Mouse (Mus musculus) embryonic facial prominence, embryonic 13.5 days (tissue): ENCODE data around the gene Lrmp. TPM values are rescaled to one million over a fixed set of nuclear protein-coding genes. Genes with fewer than 3 reads are reported as not detected.

ENCODE experiments used
- ATAC-seq: fragments of 200-750 bp; cut with Nextera tagmentation; 2 replicates; pipeline ENCODE4 v1.8.0; 2017; ENCODE audit warnings: low read depth; ENCODE audit not compliant: insufficient number of reproducible peaks, insufficient read depth, low FRiP score, low TSS enrichment
- H3K27ac ChIP-seq: fragments of 300-500 bp; sonication (generic); 2 replicates; pipeline ENCODE4 v1.5.1; 2015; ENCODE audit warnings: moderate library complexity, mild to moderate bottlenecking, inconsistent platforms
- H3K27me3 ChIP-seq: fragments of 300-500 bp; sonication (generic); 2 replicates; pipeline ENCODE4 v1.6.1; 2015; ENCODE audit warnings: mild to moderate bottlenecking, inconsistent platforms
- H3K36me3 ChIP-seq: fragments of 300-500 bp; sonication (generic); 2 replicates; pipeline ENCODE4 v1.6.1; 2015; ENCODE audit warnings: mild to moderate bottlenecking, inconsistent platforms
- H3K4me1 ChIP-seq: fragments of 300-500 bp; sonication (generic); 2 replicates; pipeline ENCODE4 v1.6.1; 2015; ENCODE audit warnings: inconsistent platforms
- H3K4me2 ChIP-seq: fragments of 300-500 bp; sonication (generic); 2 replicates; pipeline ENCODE4 v1.6.1; 2015; ENCODE audit warnings: moderate library complexity, mild to moderate bottlenecking, inconsistent platforms
- H3K4me3 ChIP-seq: fragments of 300-500 bp; sonication (generic); 2 replicates; pipeline ENCODE4 v1.5.1; 2015; ENCODE audit warnings: mild to moderate bottlenecking, inconsistent platforms
- H3K9ac ChIP-seq: fragments of 300-500 bp; sonication (generic); 2 replicates; pipeline ENCODE4 v1.6.1; 2015; ENCODE audit warnings: mild to moderate bottlenecking, inconsistent platforms
- H3K9me3 ChIP-seq: fragments of 300-500 bp; sonication (generic); 2 replicates; pipeline ENCODE4 v1.6.1; 2016; ENCODE audit warnings: inconsistent platforms
- WGBS: fragments of 180-500 bp; shearing (Covaris S2); methylation state at CpG from one replicate; pipeline ENCODE4 v1.1.7; 2015; ENCODE audit warnings: mixed read lengths; 5-methylcytosine and 5-hydroxymethylcytosine counted together
- polyA plus RNA-seq: library from polyadenylated mRNA; unstranded; fragments of >200 nt; fragmentation: Nextera tagmentation; extraction: Ambion mirVana; gene quantifications from 2 replicates; pipeline ENCODE4 v1.2.1, GENCODE M21; 2015

Lrmp gene
- polyA plus RNA-seq = 1.9 and 2.7 TPM in 2 replicates

GRCm38 (mm10) chr6:145115476-145116097, at the start of gene Lrmp:
Gene Lrmp (plus strand): TSS chr6:145115653.
- Histone ChIP-seq H3K4me2 (no peak within 1 kb of the TSS), H3K27ac (no peak within 1 kb of the TSS), H3K36me3 (no peaks in the 10 kb centered on the region), H3K27me3 (no peaks in the 10 kb centered on the region), H3K9me3 (no peaks in the 10 kb centered on the region), H3K4me3 (no peak within 1 kb of the TSS), H3K4me1 (peaks cover 11% of the 10 kb centered on the region), H3K9ac (no peak within 1 kb of the TSS)
- no peak for ATAC-seq
- WGBS = 75% methylated on average over 6 of the region's 6 CpGs

DNA sequence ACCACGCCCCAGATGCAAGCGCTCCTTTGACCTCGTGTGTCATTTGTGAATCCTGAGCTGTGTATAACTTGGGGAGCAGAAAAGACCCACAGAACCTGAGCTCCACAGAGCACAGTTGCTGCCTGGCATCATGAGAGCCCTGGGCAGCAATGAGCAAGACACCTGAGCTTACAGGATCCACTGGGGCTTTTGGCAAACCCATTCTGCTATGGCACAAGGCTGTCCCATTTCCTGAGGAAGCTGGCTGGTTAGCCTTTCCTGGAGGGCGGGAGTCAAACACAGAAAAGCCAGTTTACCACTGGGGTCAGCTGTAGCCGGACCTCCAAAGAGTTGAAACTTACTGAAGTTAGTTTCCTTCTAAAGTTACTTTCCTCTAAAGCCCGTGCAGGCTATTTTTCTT, 49.0 kb upstream of the Lrmp start:
- no peaks in the 10 kb centered on the region for H3K9me3 ChIP-seq
- no peak for ATAC-seq
- H3K4me1 ChIP-seq = no peaks in the 10 kb centered on the region
- 66% methylated on average over 6 of the region's 6 CpGs for WGBS
- no peaks in the 10 kb centered on the region for H3K36me3 ChIP-seq
- no peak overlapping the region for H3K9ac ChIP-seq
- H3K4me2 ChIP-seq = no peak overlapping the region
- H3K27me3 ChIP-seq = no peaks in the 10 kb centered on the region
- H3K27ac ChIP-seq = no peak overlapping the region
- H3K4me3 ChIP-seq = no peak overlapping the region

DNA sequence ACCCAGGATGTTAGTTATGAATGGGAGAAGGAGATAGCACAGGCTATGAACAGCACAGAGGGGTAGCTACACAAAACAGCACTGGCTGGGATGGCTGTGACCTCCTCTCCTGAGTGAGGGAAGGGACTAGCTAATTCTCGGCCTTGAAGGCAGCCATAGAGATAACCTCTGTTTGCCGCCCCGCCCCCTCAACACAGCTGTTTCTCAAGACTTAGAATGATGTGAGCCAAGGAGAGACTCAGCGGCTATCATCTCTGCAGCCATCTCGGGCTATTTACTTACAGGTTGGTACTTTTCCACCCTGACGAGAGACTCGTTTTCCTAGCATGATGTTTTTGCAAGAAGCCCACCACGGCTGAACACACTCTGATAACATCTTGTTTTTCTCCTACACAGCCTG, 47.8 kb upstream of the Lrmp start:
- H3K9ac ChIP-seq = no peak overlapping the region
- no peaks in the 10 kb centered on the region for H3K4me1 ChIP-seq
- no peak overlapping the region for H3K27ac ChIP-seq
- H3K4me2 ChIP-seq = no peak overlapping the region
- no peak overlapping the region for H3K4me3 ChIP-seq
- no peaks in the 10 kb centered on the region for H3K27me3 ChIP-seq
- no peaks in the 10 kb centered on the region for H3K9me3 ChIP-seq
- 75% methylated on average over 8 of the region's 8 CpGs for WGBS
- no peaks in the 10 kb centered on the region for H3K36me3 ChIP-seq
- no peak for ATAC-seq

- no peak overlapping the region for H3K4me2 ChIP-seq
- H3K4me3 ChIP-seq = no peak overlapping the region
- no peak for ATAC-seq
- no peak overlapping the region for H3K9ac ChIP-seq
- H3K9me3 ChIP-seq = no peaks in the 10 kb centered on the region
- H3K4me1 ChIP-seq = no peaks in the 10 kb centered on the region
- WGBS = 93% methylated on average over 7 of the region's 7 CpGs
- peaks cover 9% of the 10 kb centered on the region; the same call in 1 of the 2 replicates for H3K27me3 ChIP-seq
- no peaks in the 10 kb centered on the region for H3K36me3 ChIP-seq
- no peak overlapping the region for H3K27ac ChIP-seq
These were observed 46.1 kb upstream of the Lrmp start for GRCm38 (mm10) chr6:145069397-145069796.

DNA sequence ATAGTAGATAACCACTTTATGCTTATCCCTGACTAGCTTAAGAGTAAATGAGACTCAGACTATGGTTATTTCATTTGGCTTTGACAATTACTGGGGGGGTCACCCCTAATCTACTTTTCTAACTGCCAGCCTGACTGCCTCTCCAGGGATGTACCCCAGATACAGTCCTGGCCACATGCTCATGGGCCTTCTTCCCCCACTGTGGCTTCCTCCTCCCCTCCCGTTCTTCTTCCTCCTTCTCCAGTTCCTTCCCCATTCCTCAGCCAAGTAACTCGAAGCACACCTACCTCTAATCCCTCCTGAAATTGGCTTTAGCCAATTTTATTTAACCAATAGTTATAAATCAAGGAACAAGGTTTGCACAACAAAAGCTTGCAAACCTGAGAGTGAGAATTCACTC, 45.5 kb upstream of the Lrmp start:
- H3K36me3 ChIP-seq = no peaks in the 10 kb centered on the region
- H3K9ac ChIP-seq = no peak overlapping the region
- no peaks in the 10 kb centered on the region for H3K4me1 ChIP-seq
- no peak overlapping the region for H3K4me3 ChIP-seq
- no peak overlapping the region for H3K27ac ChIP-seq
- H3K4me2 ChIP-seq = no peak overlapping the region
- H3K9me3 ChIP-seq = no peaks in the 10 kb centered on the region
- ATAC-seq = no peak
- 71% methylated on average over 2 of the region's 2 CpGs for WGBS
- H3K27me3 ChIP-seq = peaks cover 12% of the 10 kb centered on the region; the same call in 1 of the 2 replicates

GRCm38 (mm10) chr6:145074461-145074860, 41.0 kb upstream of the Lrmp start:
- no peak overlapping the region; the same call in 1 of the 2 replicates for H3K4me3 ChIP-seq
- no peaks in the 10 kb centered on the region for H3K36me3 ChIP-seq
- no peaks in the 10 kb centered on the region for H3K9me3 ChIP-seq
- peaks cover 35% of the 10 kb centered on the region for H3K27me3 ChIP-seq
- no peak overlapping the region for H3K27ac ChIP-seq
- H3K9ac ChIP-seq = no peak overlapping the region
- H3K4me2 ChIP-seq = peak overlapping the region; percentile 78
- H3K4me1 ChIP-seq = 0 out of 2 replicates have a peak, but pooled peaks cover 7% of the 10 kb centered on the region
- no peak for ATAC-seq

- Histone ChIP-seq H3K9ac (peak overlapping the region; percentile 64), H3K27ac (no peak overlapping the region), H3K4me1 (0 out of 2 replicates have a peak, but pooled peaks cover 7% of the 10 kb centered on the region), H3K4me3 (peak overlapping the region; percentile 51), H3K4me2 (peak overlapping the region; percentile 78), H3K36me3 (no peaks in the 10 kb centered on the region), H3K27me3 (peaks cover 35% of the 10 kb centered on the region), H3K9me3 (no peaks in the 10 kb centered on the region)
- under 1% methylated on average over 20 of the region's 20 CpGs for WGBS
- no peak for ATAC-seq
These were observed 40.3 kb upstream of the Lrmp start for GRCm38 (mm10) chr6:145075088-145075547.

DNA sequence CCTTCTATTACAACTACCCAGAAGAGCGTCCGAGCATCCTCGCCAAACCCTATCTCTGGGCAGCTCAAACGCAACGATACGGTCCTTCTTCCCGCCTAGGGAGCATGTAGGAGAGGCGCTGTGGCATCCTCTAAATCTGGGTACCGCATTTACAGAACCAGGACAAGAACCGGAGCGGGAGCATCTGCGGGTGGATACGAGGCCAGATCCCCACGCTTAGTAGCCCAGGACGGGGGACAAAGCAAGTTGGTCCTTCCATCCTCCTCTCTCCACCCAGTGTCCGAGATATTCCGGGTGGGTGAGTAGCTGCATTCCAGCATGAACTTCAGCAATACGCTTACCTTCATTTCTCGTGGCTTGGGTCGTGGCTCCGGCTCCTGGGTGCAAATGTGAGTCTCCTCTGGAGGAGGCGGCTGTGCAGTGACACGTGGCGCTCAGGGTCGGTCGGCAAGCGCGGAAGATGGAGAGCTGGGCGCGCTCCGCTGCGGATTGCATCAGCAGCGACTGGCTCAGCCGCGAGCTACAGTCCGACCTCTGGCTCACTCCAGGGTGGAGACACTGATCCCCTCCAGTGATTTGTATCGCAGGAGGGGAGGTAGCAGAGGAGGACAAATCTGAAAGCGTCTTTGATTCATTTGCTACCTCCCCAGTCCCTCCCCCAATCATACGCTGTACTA, 39.8 kb upstream of the Lrmp start, which contains the start of gene Bcat1:
Bcat1 (minus strand) TSS at position 637 of the 677 bp plus-strand sequence.
- H3K36me3 ChIP-seq = no peaks in the 10 kb centered on the region

GRCm38 (mm10) chr6:145076286-145076685, 39.2 kb upstream of the Lrmp start:
- H3K27me3 ChIP-seq = peaks cover 35% of the 10 kb centered on the region
- no peak for ATAC-seq
- peak overlapping the region; percentile 51 for H3K4me3 ChIP-seq
- H3K4me1 ChIP-seq = 0 out of 2 replicates have a peak, but pooled peaks cover 7% of the 10 kb centered on the region
- no peak overlapping the region for H3K27ac ChIP-seq
- H3K36me3 ChIP-seq = no peaks in the 10 kb centered on the region
- peak overlapping the region; percentile 64; the same call in 1 of the 2 replicates for H3K9ac ChIP-seq
- H3K4me2 ChIP-seq = peak overlapping the region; percentile 78
- WGBS = 10% methylated on average over 9 of the region's 9 CpGs
- no peaks in the 10 kb centered on the region for H3K9me3 ChIP-seq

More for the DNA sequence above, 39.8 kb upstream of the Lrmp start, which contains the start of gene Bcat1:
- peak within 1 kb of the TSS; percentile 78 for H3K4me2 ChIP-seq
- ATAC-seq = peak; percentile 61; the same call in 1 of the 2 replicates
- H3K9ac ChIP-seq = peak within 1 kb of the TSS; percentile 64
- peaks cover 35% of the 10 kb centered on the region for H3K27me3 ChIP-seq
- peak within 1 kb of the TSS; percentile 51 for H3K4me3 ChIP-seq
- H3K9me3 ChIP-seq = no peaks in the 10 kb centered on the region
- 0 out of 2 replicates have a peak, but pooled peaks cover 7% of the 10 kb centered on the region for H3K4me1 ChIP-seq
- no peak within 1 kb of the TSS for H3K27ac ChIP-seq
- under 1% methylated on average over 39 of the region's 39 CpGs for WGBS

- Histone ChIP-seq H3K9ac (no peak overlapping the region), H3K9me3 (no peaks in the 10 kb centered on the region), H3K36me3 (no peaks in the 10 kb centered on the region), H3K27ac (no peak overlapping the region), H3K4me2 (no peak overlapping the region), H3K4me3 (no peak overlapping the region), H3K4me1 (0 out of 2 replicates have a peak, but pooled peaks cover 7% of the 10 kb centered on the region), H3K27me3 (peaks cover 27% of the 10 kb centered on the region)
- 78% methylated on average over 9 of the region's 9 CpGs for WGBS
- no peak for ATAC-seq
These were observed 36.2 kb upstream of the Lrmp start for GRCm38 (mm10) chr6:145079087-145079759.

- Histone ChIP-seq H3K27ac (no peak overlapping the region), H3K4me2 (no peak overlapping the region), H3K4me1 (no peaks in the 10 kb centered on the region), H3K9ac (no peak overlapping the region), H3K4me3 (no peak overlapping the region), H3K27me3 (0 out of 2 replicates have a peak, but pooled peaks cover 7% of the 10 kb centered on the region), H3K9me3 (no peaks in the 10 kb centered on the region), H3K36me3 (no peaks in the 10 kb centered on the region)
- ATAC-seq = no peak
- 50% methylated on average over 4 of the region's 4 CpGs for WGBS
These were observed 33.7 kb upstream of the Lrmp start for GRCm38 (mm10) chr6:145081721-145082120.
